In genomic region chr5:125925856-125926497, GRCm38 (mm10) we compare ENCODE assay signal across 15 mouse cellular contexts.
DNase-seq lines count a peak whose midpoint lies in the region; ATAC-seq and TF ChIP-seq lines count a peak whose summit lies in the region.
"Had no signal": no experiment of that assay in that cellular context is flagged by ENCODE, and none has a peak within 500 bp of the region (broad histone marks: within the 10 kb centered on the region; RNA-seq: fewer than 3 reads in every experiment).

No protein-coding gene starts in this region.

- H3K4me3 ChIP-seq in hindbrain, embryonic 16.5 days (ENCODE audit: low read length) = no peak overlapping the region
- H3K4me3 ChIP-seq: heart, embryonic 13.5 days had no signal

- no peak overlapping the region for H3K9ac ChIP-seq in hindbrain, embryonic 16.5 days (ENCODE audit: low read depth, low read length)
- H3K9ac ChIP-seq: heart, embryonic 13.5 days had no signal

- no peaks in the 10 kb centered on the region for H3K9me3 ChIP-seq in hindbrain, embryonic 16.5 days (ENCODE audit: control insufficient read depth, low read length)
- H3K9me3 ChIP-seq: heart, embryonic 13.5 days had no signal

- peak; percentile 25 to 64 for DNase-seq in cerebellum, postnatal 4 days (ENCODE audit: low spot score in 2 of 2)
- DNase-seq in cerebellum, adult 9-10 months = no peak
- DNase-seq in left cerebral cortex, postnatal 4 days = peak; percentile 86
- no peak for DNase-seq in left cerebral cortex, adult 9 months (ENCODE audit: low spot score in 2 of 2)
- peak; percentile 73 for DNase-seq in brain, embryonic 14.5 days (ENCODE audit: low read depth)
- DNase-seq in thymus, postnatal 25 days = no peak
- DNase-seq: kidney, adult 18-20 months; kidney, postnatal 25 days; layer of hippocampus, adult 9-11 months; lung, adult 2 months; midbrain, embryonic 14.5 days; thymus, postnatal 36 days had no signal

- WGBS in hindbrain, embryonic 16.5 days = 36% methylated on average over 7 of the region's 7 CpGs

- no peaks in the 10 kb centered on the region for H3K4me1 ChIP-seq in hindbrain, embryonic 16.5 days (ENCODE audit: control insufficient read depth, insufficient read depth, low read depth, low read length)
- H3K4me1 ChIP-seq: heart, embryonic 13.5 days had no signal

- H3K27ac ChIP-seq in hindbrain, embryonic 16.5 days (ENCODE audit: low read depth, low read length) = no peak overlapping the region
- H3K27ac ChIP-seq: heart, embryonic 13.5 days; macrophage had no signal

- intact Hi-C loops in left cerebral cortex, postnatal 4 days (cut with DNase I) = no loop called here

- peak; percentile 74 for ATAC-seq in hindbrain, embryonic 16.5 days

- H3K36me3 ChIP-seq in hindbrain, embryonic 16.5 days (ENCODE audit: control insufficient read depth, insufficient read depth, low read length) = no peaks in the 10 kb centered on the region
- H3K36me3 ChIP-seq: heart, embryonic 13.5 days had no signal

- no peak overlapping the region for H3K4me2 ChIP-seq in hindbrain, embryonic 16.5 days (ENCODE audit: low read length)
- H3K4me2 ChIP-seq: heart, embryonic 13.5 days had no signal

- TF ChIP-seq POLR2A in brain, embryonic 14.5 days (IDR thresholded peaks at IDR 0.05; ENCODE audit: borderline replicate concordance, extremely low read depth, insufficient read depth, insufficient read length, poor library complexity, severe bottlenecking) = no peak

- TF ChIP-seq CTCF in brain, embryonic 14.5 days (IDR thresholded peaks at IDR 0.05; ENCODE audit: borderline replicate concordance, extremely low read depth, insufficient read depth, insufficient read length) = no peak

- H3K27me3 ChIP-seq in hindbrain, embryonic 16.5 days (replicated peaks; ENCODE audit: control insufficient read depth, insufficient read depth, low read length) = no peaks in the 10 kb centered on the region
- H3K27me3 ChIP-seq: heart, embryonic 13.5 days had no signal

Comparison
In these comparisons a context has a peak if more than half of its experiments do, and no peak if none do; other contexts are left out.
1. DNase-seq: peak in cerebellum, postnatal 4 days (2 of 2), left cerebral cortex, postnatal 4 days (single experiment) and brain, embryonic 14.5 days (single experiment); none in cerebellum, adult 9-10 months (single experiment), left cerebral cortex, adult 9 months (0 of 2) and thymus, postnatal 25 days (single experiment).